ENCODE assay signal across 8 mouse cellular contexts in the genomic region with DNA sequence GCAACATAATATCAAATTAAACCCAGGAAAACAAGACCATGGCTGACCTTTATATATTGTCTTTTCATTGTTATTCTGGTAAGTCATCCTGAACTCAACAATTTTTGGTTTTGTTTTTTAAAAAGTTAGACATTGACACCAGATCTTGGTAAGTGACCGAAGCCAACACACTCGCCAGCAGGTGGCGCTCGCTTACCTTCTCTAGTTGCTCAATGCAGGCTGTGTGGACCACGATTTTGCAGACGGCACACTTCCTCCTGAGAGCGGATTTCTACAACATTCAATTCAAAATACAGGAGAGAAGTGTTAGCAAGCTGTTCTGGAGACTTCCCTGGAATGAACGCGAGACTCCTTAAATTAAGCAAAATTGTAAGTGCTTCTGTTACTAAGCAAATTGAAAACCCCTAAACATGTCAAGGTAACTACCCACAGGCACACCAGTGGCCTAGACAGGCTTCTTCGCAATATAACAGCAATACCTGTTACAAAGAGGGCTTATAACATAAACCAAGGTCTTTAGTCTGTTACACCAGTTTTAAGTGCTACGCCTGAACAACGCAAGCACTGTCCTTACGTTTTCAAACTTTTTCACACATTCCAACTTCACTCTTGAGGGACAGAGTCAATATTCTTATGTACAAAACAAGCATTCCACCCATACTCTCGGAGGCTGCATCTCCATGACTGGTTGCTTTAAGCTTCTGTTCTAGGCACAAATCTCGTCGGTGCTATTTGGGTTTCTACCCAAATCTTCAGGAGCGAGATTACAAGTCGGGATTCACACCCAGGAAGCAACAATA.
DNase-seq lines count a peak whose midpoint lies in the region; ATAC-seq and TF ChIP-seq lines count a peak whose summit lies in the region.

No protein-coding gene starts in this region.

- H3K4me2 ChIP-seq in heart, embryonic 14.5 days (ENCODE audit: low read length), result peak overlapping the region; percentile 72
- no peak overlapping the region for H3K4me2 ChIP-seq in liver, embryonic 13.5 days
- H3K4me2 ChIP-seq in neural tube, embryonic 13.5 days, result peak overlapping the region; percentile 24; the same call in 1 of the 2 replicates

- peak overlapping the region in 1 of 2 experiments; percentile 75; a peak in 3 of 4 replicates for H3K27ac ChIP-seq in heart, embryonic 14.5 days (replicated peaks in 1 of 2; ENCODE audit: control insufficient read depth in 1 of 2, insufficient read depth in 1 of 2, low read depth in 2 of 2, low read length in 2 of 2)
- H3K27ac ChIP-seq in liver, embryonic 13.5 days, result no peak overlapping the region
- H3K27ac ChIP-seq in neural tube, embryonic 13.5 days (replicated peaks), result no peak overlapping the region
- no peak overlapping the region for H3K27ac ChIP-seq in testis, adult 2 months (ENCODE audit: control insufficient read depth, insufficient read depth, low read depth, low read length)

- peak overlapping the region in 1 of 2 experiments; percentile 29; a peak in 2 of 4 replicates for H3K4me3 ChIP-seq in heart, embryonic 14.5 days (ENCODE audit: control insufficient read depth in 1 of 2, insufficient read depth in 1 of 2, low read depth in 1 of 2, low read length in 2 of 2)
- H3K4me3 ChIP-seq in liver, embryonic 13.5 days (replicated peaks), result no peak overlapping the region
- H3K4me3 ChIP-seq in neural tube, embryonic 13.5 days, result no peak overlapping the region
- H3K4me3 ChIP-seq in testis, adult 2 months (ENCODE audit: control insufficient read depth, low read depth, low read length), result no peak overlapping the region

- H3K9ac ChIP-seq in heart, embryonic 14.5 days (ENCODE audit: low read length), result peak overlapping the region; percentile 60; the same call in 1 of the 2 replicates
- H3K9ac ChIP-seq in liver, embryonic 13.5 days, result no peak overlapping the region
- no peak overlapping the region for H3K9ac ChIP-seq in neural tube, embryonic 13.5 days

- no peaks in the 10 kb centered on the region for H3K9me3 ChIP-seq in heart, embryonic 14.5 days (ENCODE audit: control insufficient read depth, low read length)
- no peaks in the 10 kb centered on the region for H3K9me3 ChIP-seq in liver, embryonic 13.5 days (replicated peaks)
- H3K9me3 ChIP-seq in neural tube, embryonic 13.5 days, result no peaks in the 10 kb centered on the region

- TF ChIP-seq CTCF in testis, adult 2 months (IDR thresholded peaks at IDR 0.05; ENCODE audit: control insufficient read depth, insufficient read depth, insufficient replicate concordance, low read depth, low read length), result peak; percentile 83; the same call in 1 of the 2 replicates

- peaks cover 4% of the 10 kb centered on the region in 2 experiments; a peak in 3 of 4 replicates for H3K4me1 ChIP-seq in heart, embryonic 14.5 days (ENCODE audit: control insufficient read depth in 2 of 2, insufficient read depth in 2 of 2, low read length in 2 of 2)
- H3K4me1 ChIP-seq in liver, embryonic 13.5 days (replicated peaks), result no peaks in the 10 kb centered on the region
- no peaks in the 10 kb centered on the region for H3K4me1 ChIP-seq in neural tube, embryonic 13.5 days (replicated peaks)
- H3K4me1 ChIP-seq in testis, adult 2 months (ENCODE audit: control insufficient read depth, insufficient read depth, low read length), result peaks cover 2% of the 10 kb centered on the region; the same call in 1 of the 2 replicates

- 43% methylated on average over 18 of the region's 18 CpGs for WGBS in heart, embryonic 14.5 days
- 39% methylated on average over 18 of the region's 18 CpGs for WGBS in liver, embryonic 13.5 days (ENCODE audit: insufficient replicate concordance)
- WGBS in neural tube, embryonic 13.5 days, result 50% methylated on average over 18 of the region's 18 CpGs

- H3K27me3 ChIP-seq in heart, embryonic 14.5 days (ENCODE audit: control insufficient read depth, insufficient read depth, low read length), result no peaks in the 10 kb centered on the region
- H3K27me3 ChIP-seq in liver, embryonic 13.5 days, result no peaks in the 10 kb centered on the region
- no peaks in the 10 kb centered on the region for H3K27me3 ChIP-seq in neural tube, embryonic 13.5 days
- H3K27me3 ChIP-seq in testis, adult 2 months (ENCODE audit: control insufficient read depth, insufficient read depth, low read length), result no peaks in the 10 kb centered on the region

- no peaks in the 10 kb centered on the region for H3K36me3 ChIP-seq in heart, embryonic 14.5 days (ENCODE audit: control insufficient read depth, insufficient read depth, low read length)
- H3K36me3 ChIP-seq in liver, embryonic 13.5 days, result no peaks in the 10 kb centered on the region
- H3K36me3 ChIP-seq in neural tube, embryonic 13.5 days, result no peaks in the 10 kb centered on the region
- H3K36me3 ChIP-seq in testis, adult 2 months (ENCODE audit: control insufficient read depth, insufficient read depth, low read length), result no peaks in the 10 kb centered on the region

- no peak for ATAC-seq in heart, embryonic 14.5 days (ENCODE audit: insufficient number of reproducible peaks, insufficient read depth, low FRiP score, low read depth)
- no peak for ATAC-seq in liver, embryonic 13.5 days (ENCODE audit: low read depth)
- peak; percentile 84 for ATAC-seq in neural tube, embryonic 13.5 days (ENCODE audit: low read depth)

- no peak for TF ChIP-seq POLR2A in testis, adult 2 months (IDR thresholded peaks at IDR 0.05; ENCODE audit: control insufficient read depth, low read depth, low read length)

- DNase-seq in B cell, adult 2 months, result peak; percentile 78
- DNase-seq in brain, adult 2 months (ENCODE audit: low read depth, low spot score), result peak; percentile 97
- DNase-seq in fibroblast of lung, adult 2 months (ENCODE audit: low read depth), result peak; percentile 66
- peak; percentile 95 for DNase-seq in kidney, postnatal 10 days
- peak; percentile 30 for DNase-seq in liver, embryonic 13.5 days

Comparison
In these comparisons a context has a peak if more than half of its experiments do, and no peak if none do; other contexts are left out.
1. DNase-seq: peak in every context shown above with its lines; median percentile 97 in brain, adult 2 months; 95 in kidney, postnatal 10 days; 78 in B cell, adult 2 months; 66 in fibroblast of lung, adult 2 months; 30 in liver, embryonic 13.5 days.